Mouse (Mus musculus): Measurements from ENCODE around the gene Nmnat3. TPM values are rescaled to one million over a fixed set of nuclear protein-coding genes. Genes with fewer than 3 reads are reported as not detected.
"Not testable (repeated sequence)": the region's sequence is repeated elsewhere in the genome, so short reads cannot be mapped to it uniquely, and the experiment has no call there.

Nmnat3 gene
- 7.4 and 8.1 TPM in 2 replicates for total RNA-seq (2012; rRNA removed)
- 9.1 and 9.2 TPM in 2 replicates for total RNA-seq (2014; rRNA removed)
- polyA plus RNA-seq (2012; ENCODE audit: insufficient read length, low read depth), result 9.3 and 10.8 TPM in 2 replicates

DNA sequence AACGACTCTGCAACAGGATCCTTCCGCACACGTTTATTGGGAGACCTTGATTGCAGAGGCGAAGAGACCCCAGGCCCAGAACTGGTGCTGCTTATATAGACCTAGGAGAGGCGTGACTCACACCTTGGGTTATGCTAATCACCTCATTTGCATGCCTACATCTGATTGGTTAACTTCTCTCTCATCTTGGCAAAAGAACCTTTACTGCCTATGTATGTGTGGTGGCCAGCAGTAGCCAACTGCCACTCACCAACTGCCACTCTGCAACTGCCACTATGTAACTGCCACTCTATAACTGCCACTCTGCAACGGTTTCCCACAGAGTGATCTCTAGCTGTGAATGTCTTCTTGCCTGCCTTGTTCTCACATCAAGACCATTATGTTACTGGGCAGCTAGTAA, at the start of gene Nmnat3:
Gene Nmnat3, plus strand, starts transcription at position 301 of the 400 bp plus-strand sequence.
- H3K27me3 ChIP-seq (replicated peaks); H3K27ac ChIP-seq (ENCODE audit: insufficient read depth, low read depth); H3K79me2 ChIP-seq (replicated peaks; ENCODE audit: control insufficient read depth, extremely low read depth, insufficient read depth, poor library complexity, severe bottlenecking); in situ Hi-C loops (cut with MboI; ENCODE audit: low pct_ligation_motif_present, low pct_unique_long_range_greater_than_20kb, low sequenced_read_pairs); H3K9ac ChIP-seq (ENCODE audit: insufficient read depth, low read depth); H3K36me3 ChIP-seq (replicated peaks in 1 of 2; ENCODE audit: control insufficient read depth in 1 of 2, insufficient read depth in 1 of 2, low read length in 1 of 2); H3K4me3 ChIP-seq (replicated peaks in 1 of 3; ENCODE audit: low read depth in 2 of 3, low read length in 2 of 3, poor library complexity in 1 of 3); H3K4me2 ChIP-seq (ENCODE audit: insufficient read depth, low read depth, poor library complexity, severe bottlenecking); H3K4me1 ChIP-seq (ENCODE audit: control insufficient read depth in 1 of 2, insufficient read depth in 2 of 2); dilution Hi-C loops (cut with MboI; ENCODE audit: extremely low pct_ligation_motif_present, extremely low pct_unique_long_range_greater_than_20kb, low sequenced_read_pairs); DNase-seq (ENCODE audit: extremely low read depth); H3K9me3 ChIP-seq (replicated peaks; ENCODE audit: low read length): not testable (repeated sequence)

DNA sequence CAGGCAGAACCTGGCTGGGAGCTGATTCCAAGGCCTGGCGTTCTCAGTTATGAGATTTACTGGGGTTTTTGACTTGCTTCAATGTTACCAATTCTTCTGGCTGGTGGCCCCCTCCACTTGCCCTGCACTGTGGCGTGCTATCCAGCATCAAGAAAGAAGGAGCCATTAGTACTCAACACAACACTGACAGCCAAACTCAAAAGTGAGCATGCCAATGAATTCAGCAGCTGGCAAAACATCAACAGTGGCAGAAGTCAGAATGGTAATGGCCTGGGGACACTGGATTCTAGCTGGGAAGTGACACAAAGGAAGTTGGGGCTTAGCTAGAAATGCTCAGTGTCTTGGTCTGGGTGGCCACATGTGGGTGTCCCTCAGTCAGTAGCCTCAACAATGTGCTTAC, 43.8 kb upstream of the Nmnat3 start:
- H3K79me2 ChIP-seq (replicated peaks; ENCODE audit: control insufficient read depth, extremely low read depth, insufficient read depth, poor library complexity, severe bottlenecking), result no peaks in the 10 kb centered on the region
- no peak for DNase-seq (ENCODE audit: extremely low read depth)
- H3K4me1 ChIP-seq (ENCODE audit: control insufficient read depth in 1 of 2, insufficient read depth in 2 of 2), result no peaks in the 10 kb centered on the region
- H3K9ac ChIP-seq (ENCODE audit: insufficient read depth, low read depth), result no peak overlapping the region
- in situ Hi-C loops (cut with MboI; ENCODE audit: low pct_ligation_motif_present, low pct_unique_long_range_greater_than_20kb, low sequenced_read_pairs) (no loop called here), dilution Hi-C loops (cut with MboI; ENCODE audit: extremely low pct_ligation_motif_present, extremely low pct_unique_long_range_greater_than_20kb, low sequenced_read_pairs) (no loop called here)
- H3K27ac ChIP-seq (ENCODE audit: insufficient read depth, low read depth), result no peak overlapping the region
- no peak overlapping the region for H3K4me2 ChIP-seq (ENCODE audit: insufficient read depth, low read depth, poor library complexity, severe bottlenecking)
- TF ChIP-seq SMC3 (IDR thresholded peaks at IDR 0.05; ENCODE audit: low read depth, low read length) (no peak), PAX5 (IDR thresholded peaks at IDR 0.05; ENCODE audit: low read length) (no peak), TBP (conservative IDR thresholded peaks at IDR 0.05; ENCODE audit: low read depth, low read length) (no peak), MYC (IDR thresholded peaks at IDR 0.05; ENCODE audit: low read depth, low read length) (no peak), RCOR1 (conservative IDR thresholded peaks at IDR 0.05; ENCODE audit: low read depth, low read length) (no peak), MAFK (IDR thresholded peaks at IDR 0.05; ENCODE audit: insufficient replicate concordance, low read length) (no peak), ZMIZ1 (IDR thresholded peaks at IDR 0.05; ENCODE audit: low read depth, low read length) (no peak), NELFE (IDR thresholded peaks at IDR 0.05; ENCODE audit: low read depth, low read length) (no peak), ZNF384 (IDR thresholded peaks at IDR 0.05; ENCODE audit: low read depth, low read length) (no peak), BHLHE40 (IDR thresholded peaks at IDR 0.05; ENCODE audit: low read depth, low read length) (no peak), MAZ (IDR thresholded peaks at IDR 0.05; ENCODE audit: low read depth, low read length) (no peak)
- no peaks in the 10 kb centered on the region for H3K27me3 ChIP-seq (replicated peaks)
- H3K36me3 ChIP-seq (replicated peaks in 1 of 2; ENCODE audit: control insufficient read depth in 1 of 2, insufficient read depth in 1 of 2, low read length in 1 of 2), result no peaks in the 10 kb centered on the region
- no peak overlapping the region for H3K4me3 ChIP-seq (replicated peaks in 1 of 3; ENCODE audit: low read depth in 2 of 3, low read length in 2 of 3, poor library complexity in 1 of 3)
- H3K9me3 ChIP-seq (replicated peaks; ENCODE audit: low read length), result peaks cover 31% of the 10 kb centered on the region

DNA sequence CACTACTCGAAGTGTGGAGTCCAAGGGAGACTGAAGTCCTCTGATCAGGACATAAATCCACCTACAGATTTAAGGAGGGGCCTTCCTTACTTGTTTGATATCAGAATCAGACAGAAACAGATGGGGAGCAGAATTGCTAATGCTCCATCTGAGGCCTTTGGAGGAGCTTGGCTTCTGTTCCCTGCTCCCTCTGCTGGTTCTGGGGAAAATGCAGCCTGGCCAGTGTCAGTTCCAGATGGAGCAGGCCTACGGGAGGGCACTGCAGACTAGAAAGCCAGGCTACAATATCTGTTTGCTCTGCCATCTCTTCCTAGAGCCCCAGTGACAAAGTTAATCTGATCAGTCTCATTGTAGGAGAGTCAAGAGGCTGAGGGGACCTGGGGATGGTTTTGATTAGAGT, 43.0 kb upstream of the Nmnat3 start:
- peaks cover 26% of the 10 kb centered on the region for H3K9me3 ChIP-seq (replicated peaks; ENCODE audit: low read length)
- H3K4me1 ChIP-seq (ENCODE audit: control insufficient read depth in 1 of 2, insufficient read depth in 2 of 2), result no peaks in the 10 kb centered on the region
- H3K4me3 ChIP-seq (replicated peaks in 1 of 3; ENCODE audit: low read depth in 2 of 3, low read length in 2 of 3, poor library complexity in 1 of 3), result no peak overlapping the region
- H3K27me3 ChIP-seq (replicated peaks), result no peaks in the 10 kb centered on the region
- H3K79me2 ChIP-seq (replicated peaks; ENCODE audit: control insufficient read depth, extremely low read depth, insufficient read depth, poor library complexity, severe bottlenecking), result no peaks in the 10 kb centered on the region
- DNase-seq (ENCODE audit: extremely low read depth), result no peak
- H3K4me2 ChIP-seq (ENCODE audit: insufficient read depth, low read depth, poor library complexity, severe bottlenecking), result no peak overlapping the region
- H3K36me3 ChIP-seq (replicated peaks in 1 of 2; ENCODE audit: control insufficient read depth in 1 of 2, insufficient read depth in 1 of 2, low read length in 1 of 2), result no peaks in the 10 kb centered on the region
- no peak overlapping the region for H3K27ac ChIP-seq (ENCODE audit: insufficient read depth, low read depth)
- no peak for TF ChIP-seq TBP (conservative IDR thresholded peaks at IDR 0.05; ENCODE audit: low read depth, low read length)
- no peak for TF ChIP-seq ZMIZ1 (IDR thresholded peaks at IDR 0.05; ENCODE audit: low read depth, low read length)
- in situ Hi-C loops (cut with MboI; ENCODE audit: low pct_ligation_motif_present, low pct_unique_long_range_greater_than_20kb, low sequenced_read_pairs), result no loop called here
- dilution Hi-C loops (cut with MboI; ENCODE audit: extremely low pct_ligation_motif_present, extremely low pct_unique_long_range_greater_than_20kb, low sequenced_read_pairs), result no loop called here
- H3K9ac ChIP-seq (ENCODE audit: insufficient read depth, low read depth), result no peak overlapping the region

All from CH12.LX (cell line).